Comparison of ENCODE assay signal across 7 mouse cellular contexts in the genomic region with DNA sequence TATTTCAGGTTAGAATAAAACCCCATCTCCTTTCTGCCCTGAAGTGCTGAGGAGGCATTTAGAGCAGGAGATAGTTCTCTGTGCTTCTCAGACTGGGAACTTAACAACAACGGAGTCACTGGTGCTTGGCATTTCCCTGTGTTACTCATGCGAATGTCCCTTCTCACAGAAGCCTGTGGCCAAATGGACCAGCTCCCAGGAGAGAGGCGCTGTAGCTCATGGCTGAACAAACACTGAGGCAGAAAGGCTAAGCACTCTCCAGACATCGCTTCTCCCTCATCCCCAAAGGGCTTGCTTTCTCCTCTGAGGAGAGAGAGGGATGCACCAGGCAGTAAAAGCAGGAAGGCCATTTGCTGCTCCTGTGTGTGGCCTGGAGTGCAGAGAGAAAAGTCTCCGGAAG.
DNase-seq lines count a peak whose midpoint lies in the region; ATAC-seq lines count a peak whose summit lies in the region.

No protein-coding gene starts in this region.

- peak overlapping the region; percentile 0; the same call in 1 of the 2 replicates for H3K4me2 ChIP-seq in forebrain, embryonic 11.5 days (ENCODE audit: low read depth, low read length, severe bottlenecking)
- peak overlapping the region; percentile 37 for H3K4me2 ChIP-seq in limb, embryonic 13.5 days (replicated peaks)

- H3K36me3 ChIP-seq in forebrain, embryonic 11.5 days (ENCODE audit: control insufficient read depth, insufficient read depth, low read length) = no peaks in the 10 kb centered on the region
- H3K36me3 ChIP-seq in limb, embryonic 13.5 days = no peaks in the 10 kb centered on the region

- no peaks in the 10 kb centered on the region for H3K27me3 ChIP-seq in forebrain, embryonic 11.5 days (ENCODE audit: control insufficient read depth, insufficient read depth, low read length)
- H3K27me3 ChIP-seq in limb, embryonic 13.5 days = no peaks in the 10 kb centered on the region

- 0 out of 2 replicates have a peak, but pooled peaks have one; percentile 17 for ATAC-seq in forebrain, embryonic 11.5 days (replicated peaks; ENCODE audit: low FRiP score)
- no peak for ATAC-seq in limb, embryonic 13.5 days (ENCODE audit: low FRiP score, low read depth)

- intact Hi-C loops in heart, postnatal 10 days (cut with DNase I) = no loop called here

- H3K9me3 ChIP-seq in forebrain, embryonic 11.5 days (ENCODE audit: control insufficient read depth, low read length) = no peaks in the 10 kb centered on the region
- H3K9me3 ChIP-seq in limb, embryonic 13.5 days = no peaks in the 10 kb centered on the region

- H3K4me3 ChIP-seq in forebrain, embryonic 11.5 days (ENCODE audit: low read depth, low read length) = no peak overlapping the region
- H3K4me3 ChIP-seq in limb, embryonic 13.5 days = no peak overlapping the region

- H3K4me1 ChIP-seq in forebrain, embryonic 11.5 days (replicated peaks; ENCODE audit: control insufficient read depth, insufficient read depth, low read length) = peaks cover 17% of the 10 kb centered on the region
- peaks cover 48% of the 10 kb centered on the region for H3K4me1 ChIP-seq in limb, embryonic 13.5 days

- DNase-seq in adipocyte (ENCODE audit: low spot score) = peak; percentile 57
- DNase-seq in brain, adult 2 months (ENCODE audit: low read depth, low spot score) = peak; percentile 93
- DNase-seq in forebrain, embryonic 11.5 days (ENCODE audit: low spot score) = no peak
- peak; percentile 59 to 61 for DNase-seq in heart, postnatal 10 days
- peak; percentile 84 for DNase-seq in retina, postnatal 1 day
- DNase-seq in ovary, adult 18-20 months (ENCODE audit: low spot score) = no peak

- H3K27ac ChIP-seq in forebrain, embryonic 11.5 days (ENCODE audit: low read depth, low read length) = no peak overlapping the region
- no peak overlapping the region for H3K27ac ChIP-seq in limb, embryonic 13.5 days

- WGBS in forebrain, embryonic 11.5 days = 0% methylated on average over 4 of the region's 5 CpGs
- WGBS in limb, embryonic 13.5 days = 4% methylated on average over 5 of the region's 5 CpGs

- H3K9ac ChIP-seq in forebrain, embryonic 11.5 days (ENCODE audit: low read length) = no peak overlapping the region
- no peak overlapping the region for H3K9ac ChIP-seq in limb, embryonic 13.5 days

Comparison
In these comparisons a context has a peak if more than half of its experiments do, and no peak if none do; other contexts are left out.
1. DNase-seq: peak in adipocyte (single experiment), brain, adult 2 months (single experiment), heart, postnatal 10 days (2 of 2) and retina, postnatal 1 day (single experiment); none in forebrain, embryonic 11.5 days (single experiment) and ovary, adult 18-20 months (single experiment).